Mouse (Mus musculus) MEL (cell line): Measurements from ENCODE around the gene 6430550D23Rik. TPM values are rescaled to one million over a fixed set of nuclear protein-coding genes. Genes with fewer than 3 reads are reported as not detected.

Source experiments
- DNase-seq: peaks from one replicate; pipeline ENCODE4 v3.0.0; 2011; ENCODE audit warnings: low read depth, low spot score
- H3K27ac ChIP-seq: 2 replicates; pipeline ENCODE4 v1.5.1; 2012; ENCODE audit warnings: low read depth, mild to moderate bottlenecking, control low read depth, low read length, moderate library complexity; ENCODE audit not compliant: control insufficient read depth
- H3K27me3 ChIP-seq, 2 experiments: fragments of 150-350 bp in 1 of 2; sonication (generic) in 1 of 2; 2 replicates each; pipeline ENCODE4 v1.6.1; 2012; ENCODE audit warnings: low read length in 2 of 2, mild to moderate bottlenecking in 2 of 2, improper control_type of control experiment in 1 of 2, moderate library complexity in 1 of 2; ENCODE audit not compliant: insufficient read depth in 2 of 2, control insufficient read depth in 1 of 2
- H3K36me3 ChIP-seq, 2 experiments: 2 replicates each; pipeline ENCODE4 v1.6.1; 2012 to 2014; ENCODE audit warnings: low read length in 2 of 2, improper control_type of control experiment in 1 of 2, inconsistent platforms in 1 of 2, mild to moderate bottlenecking in 1 of 2; ENCODE audit not compliant: insufficient read depth in 2 of 2, control insufficient read depth in 1 of 2
- H3K4me1 ChIP-seq, 2 experiments: fragments of 150-350 bp in 1 of 2; sonication (generic) in 1 of 2; 2 replicates each; pipeline ENCODE4 v1.6.1; 2012; ENCODE audit warnings: low read length in 2 of 2, improper control_type of control experiment in 1 of 2, mild to moderate bottlenecking in 1 of 2; ENCODE audit not compliant: insufficient read depth in 2 of 2, control insufficient read depth in 1 of 2
- H3K4me3 ChIP-seq, 2 experiments: fragments of 150-350 bp in 1 of 2; sonication (generic) in 1 of 2; 2 replicates each; pipeline ENCODE4 v1.5.1; 2012; ENCODE audit warnings: low read depth in 2 of 2, low read length in 2 of 2, mild to moderate bottlenecking in 2 of 2, moderate library complexity in 2 of 2, control low read depth in 1 of 2, improper control_type of control experiment in 1 of 2; ENCODE audit not compliant: control insufficient read depth in 1 of 2, insufficient read depth in 1 of 2
- H3K79me2 ChIP-seq: 2 replicates; pipeline ENCODE4 v1.6.1; 2012; ENCODE audit warnings: mild to moderate bottlenecking, low read length, moderate library complexity; ENCODE audit not compliant: control insufficient read depth, poor library complexity, insufficient read depth
- H3K9ac ChIP-seq: 2 replicates; pipeline ENCODE4 v1.6.1; 2012; ENCODE audit warnings: low read depth, mild to moderate bottlenecking, control low read depth, low read length, moderate library complexity; ENCODE audit not compliant: control insufficient read depth, poor library complexity, severe bottlenecking
- H3K9me3 ChIP-seq: fragments of 150-350 bp; sonication (generic); replicated peaks from 2 replicates; pipeline ENCODE4 v1.6.1; 2012; ENCODE audit warnings: mild to moderate bottlenecking, low read length, improper control_type of control experiment, moderate library complexity; ENCODE audit not compliant: insufficient read depth
- ELF1 ChIP-seq: IDR thresholded peaks from 2 replicates; pipeline ENCODE4 v1.6.1; 2014; ENCODE audit warnings: low read depth, mild to moderate bottlenecking, inconsistent platforms, low read length, improper control_type of control experiment, moderate library complexity
- GATA1 ChIP-seq: IDR thresholded peaks from 2 replicates; pipeline ENCODE4 v1.6.1; 2011; ENCODE audit warnings: low read depth, low read length, improper control_type of control experiment
- HCFC1 ChIP-seq: IDR thresholded peaks from 2 replicates; pipeline ENCODE4 v1.6.1; 2012; ENCODE audit warnings: low read depth, mild to moderate bottlenecking, inconsistent platforms, low read length, improper control_type of control experiment, moderate library complexity
- MAFK ChIP-seq: IDR thresholded peaks from 2 replicates; pipeline ENCODE4 v1.6.1; 2011; ENCODE audit warnings: low read depth, mild to moderate bottlenecking, low read length, improper control_type of control experiment, borderline replicate concordance
- MAX ChIP-seq: IDR thresholded peaks from 2 replicates; pipeline ENCODE4 v1.6.1; 2011; ENCODE audit warnings: low read length, improper control_type of control experiment
- MYB ChIP-seq: IDR thresholded peaks from 2 replicates; pipeline ENCODE4 v1.6.1; 2011; ENCODE audit warnings: mild to moderate bottlenecking, low read depth, low read length, improper control_type of control experiment
- NELFE ChIP-seq: IDR thresholded peaks from 2 replicates; pipeline ENCODE4 v1.6.1; 2011; ENCODE audit warnings: low read depth, low read length, improper control_type of control experiment
- NRF1 ChIP-seq: IDR thresholded peaks from 2 replicates; pipeline ENCODE4 v1.6.1; 2014; ENCODE audit warnings: low read depth, mild to moderate bottlenecking, inconsistent platforms, low read length, improper control_type of control experiment, moderate library complexity; ENCODE audit not compliant: poor library complexity, insufficient read depth, severe bottlenecking
- POLR2AphosphoS5 ChIP-seq: IDR thresholded peaks from 2 replicates; pipeline ENCODE4 v1.6.1; 2012; ENCODE audit warnings: low read depth, borderline replicate concordance, mild to moderate bottlenecking, inconsistent platforms, low read length, moderate library complexity, mixed read lengths
- RCOR1 ChIP-seq: IDR thresholded peaks from 2 replicates; pipeline ENCODE4 v1.6.1; 2012; ENCODE audit warnings: low read depth, mild to moderate bottlenecking, inconsistent platforms, low read length, improper control_type of control experiment
- SIN3A ChIP-seq: IDR thresholded peaks from 2 replicates; pipeline ENCODE4 v1.6.1; 2012; ENCODE audit warnings: low read length, improper control_type of control experiment, inconsistent platforms
- SMC3 ChIP-seq: IDR thresholded peaks from 2 replicates; pipeline ENCODE4 v1.6.1; 2011; ENCODE audit warnings: low read depth, low read length, improper control_type of control experiment
- TAL1 ChIP-seq: IDR thresholded peaks from 2 replicates; pipeline ENCODE4 v1.6.1; 2012; ENCODE audit warnings: mild to moderate bottlenecking, inconsistent platforms, low read length, moderate library complexity, mixed read lengths
- TBP ChIP-seq: IDR thresholded peaks from 2 replicates; pipeline ENCODE4 v1.8.0; 2011; ENCODE audit warnings: low read depth, low read length, improper control_type of control experiment
- UBTF ChIP-seq: IDR thresholded peaks from 2 replicates; pipeline ENCODE4 v1.6.1; 2012; ENCODE audit warnings: low read depth, mild to moderate bottlenecking, inconsistent platforms, low read length, improper control_type of control experiment, moderate library complexity, borderline replicate concordance; ENCODE audit not compliant: insufficient read depth
- ZKSCAN1 ChIP-seq: IDR thresholded peaks from 2 replicates; pipeline ENCODE4 v1.6.1; 2012; ENCODE audit warnings: low read depth, mild to moderate bottlenecking, inconsistent platforms, low read length, improper control_type of control experiment, moderate library complexity
- polyA plus RNA-seq, 2 experiments: library from polyadenylated mRNA; stranded (reverse) in 1 of 2; unstranded in 1 of 2; fragments of >175 nt in 1 of 2; fragments of >200 nt in 1 of 2; gene quantifications; 2 replicates each; pipeline versions ENCODE4 v1.2.1 to v1.2.4; 2012; ENCODE audit warnings: low replicate concordance in 2 of 2, low read depth in 1 of 2; ENCODE audit not compliant: insufficient read length in 2 of 2, insufficient read depth in 1 of 2, missing spikeins in 1 of 2
- total RNA-seq: library from RNA; depleted of rRNA; stranded (reverse); fragments of 300-350 nt; gene quantifications from 2 replicates; pipeline ENCODE4 v1.2.3, GENCODE M21; 2012

The 6430550D23Rik gene
- total and polyA plus RNA-seq, 3 experiments: 1.1 TPM; not detected in 1

- Histone ChIP-seq H3K9ac (no peak overlapping the region), H3K36me3 (peaks cover 2 to 7% of the 10 kb centered on the region in 2 experiments; a peak in 3 of 4 replicates), H3K27ac (no peak overlapping the region), H3K9me3 (no peaks in the 10 kb centered on the region), H3K79me2 (peaks cover 5% of the 10 kb centered on the region), H3K4me3 (no peak overlapping the region), H3K4me1 (peaks cover 0 to 3% of the 10 kb centered on the region in 2 experiments; a peak in 1 of 4 replicates), H3K27me3 (no peaks in the 10 kb centered on the region)
- DNase-seq: no peak
- TF ChIP-seq NELFE (no peak), HCFC1 (no peak), SMC3 (no peak), ELF1 (no peak), ZKSCAN1 (no peak), NRF1 (no peak), TAL1 (no peak), POLR2AphosphoS5 (no peak), GATA1 (no peak), TBP (no peak), RCOR1 (no peak), UBTF (no peak), SIN3A (no peak), MYB (no peak), MAFK (no peak)
These were observed 45.9 kb downstream of the 6430550D23Rik start for GRCm38 (mm10) chr2:155961862-155962261.

- Histone ChIP-seq H3K9ac (no peak overlapping the region), H3K9me3 (no peaks in the 10 kb centered on the region), H3K36me3 (peaks cover 0 to 7% of the 10 kb centered on the region in 2 experiments; a peak in 2 of 4 replicates), H3K4me3 (no peak overlapping the region), H3K4me1 (peaks cover 0 to 3% of the 10 kb centered on the region in 2 experiments; a peak in 1 of 4 replicates)
- no peak for TF ChIP-seq MAX
- TF ChIP-seq NELFE: no peak
- TF ChIP-seq, all 39 proteins: peak for 0
- Histone ChIP-seq H3K27ac (no peak overlapping the region), H3K79me2 (peaks cover 11% of the 10 kb centered on the region), H3K27me3 (no peaks in the 10 kb centered on the region)
- no peak for DNase-seq
These were observed 47.8 kb downstream of the 6430550D23Rik start for GRCm38 (mm10) chr2:155959981-155960380.
